Mouse (Mus musculus): ENCODE data around the gene Gm20854. TPM values are rescaled to one million over a fixed set of nuclear protein-coding genes. Genes with fewer than 3 reads are reported as not detected.
"Not testable (repeated sequence)": the region's sequence is repeated elsewhere in the genome, so short reads cannot be mapped to it uniquely, and the experiment has no call there.

Gm20854 gene
- not detected in 2 replicates for total RNA-seq (2012; rRNA removed)
- not detected in 2 replicates for total RNA-seq (2014; rRNA removed)
- not detected in 2 replicates for polyA plus RNA-seq (2012; ENCODE audit: insufficient read length, low read depth)

DNA sequence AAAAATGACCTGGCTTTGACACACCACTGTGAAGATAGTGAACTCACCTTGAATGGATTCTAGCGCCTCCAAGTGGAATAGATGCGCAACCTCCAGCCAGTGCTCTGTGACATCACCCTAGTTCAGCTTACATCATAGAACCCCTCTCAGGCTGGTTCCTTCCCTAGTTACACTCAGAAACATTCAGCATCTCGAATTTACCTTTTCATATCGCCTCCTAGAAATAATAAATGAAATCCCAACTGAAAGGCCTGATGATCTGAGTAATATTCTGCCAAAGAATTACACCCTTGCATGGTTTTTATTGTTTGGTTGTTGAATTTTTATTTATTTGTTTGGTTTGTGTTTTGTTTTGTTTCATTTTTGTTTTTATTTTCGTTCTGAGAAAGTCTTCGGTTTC lies at the start of gene Gm20854:
TSS of gene Gm20854 (minus strand) at position 101 of the 400 bp plus-strand sequence.
- H3K4me3 ChIP-seq (replicated peaks in 1 of 3; ENCODE audit: low read depth in 2 of 3, low read length in 2 of 3, poor library complexity in 1 of 3); H3K79me2 ChIP-seq (replicated peaks; ENCODE audit: control insufficient read depth, extremely low read depth, insufficient read depth, poor library complexity, severe bottlenecking); H3K27ac ChIP-seq (ENCODE audit: insufficient read depth, low read depth); H3K4me1 ChIP-seq (ENCODE audit: control insufficient read depth in 1 of 2, insufficient read depth in 2 of 2); H3K9me3 ChIP-seq (replicated peaks; ENCODE audit: low read length); H3K27me3 ChIP-seq (replicated peaks); H3K4me2 ChIP-seq (ENCODE audit: insufficient read depth, low read depth, poor library complexity, severe bottlenecking); H3K36me3 ChIP-seq (replicated peaks in 1 of 2; ENCODE audit: control insufficient read depth in 1 of 2, insufficient read depth in 1 of 2, low read length in 1 of 2); dilution Hi-C loops (cut with MboI; ENCODE audit: extremely low pct_ligation_motif_present, extremely low pct_unique_long_range_greater_than_20kb, low sequenced_read_pairs); DNase-seq (ENCODE audit: extremely low read depth); in situ Hi-C loops (cut with MboI; ENCODE audit: low pct_ligation_motif_present, low pct_unique_long_range_greater_than_20kb, low sequenced_read_pairs); H3K9ac ChIP-seq (ENCODE audit: insufficient read depth, low read depth): not testable (repeated sequence)

Data from CH12.LX (cell line).